Mouse (Mus musculus) ES-E14 (cell line): ENCODE results near the gene Slc35e3. TPM values are rescaled to one million over a fixed set of nuclear protein-coding genes. Genes with fewer than 3 reads are reported as not detected.

Experiments used
- DNase-seq: peaks from one replicate; pipeline ENCODE4 v3.0.0-alpha.2; 2013; ENCODE audit warnings: low read depth, low spot score
- H3K27ac ChIP-seq: 2 replicates; pipeline ENCODE4 v1.5.1; 2012; ENCODE audit warnings: low read depth, mild to moderate bottlenecking, low read length, moderate library complexity, mixed read lengths; ENCODE audit not compliant: poor library complexity, insufficient read depth, severe bottlenecking
- H3K36me3 ChIP-seq: 2 replicates; pipeline ENCODE4 v1.6.1; 2012; ENCODE audit warnings: mild to moderate bottlenecking, low read length, moderate library complexity, mixed read lengths; ENCODE audit not compliant: control insufficient read depth, poor library complexity, insufficient read depth, severe bottlenecking
- H3K4me1 ChIP-seq, 2 experiments: fragments of 150-350 bp in 1 of 2; sonication (generic) in 1 of 2; 2 replicates each; pipeline ENCODE4 v1.6.1; 2012; ENCODE audit warnings: low read length in 2 of 2, mild to moderate bottlenecking in 1 of 2, mixed read lengths in 1 of 2; ENCODE audit not compliant: control insufficient read depth in 2 of 2, insufficient read depth in 2 of 2, poor library complexity in 1 of 2
- H3K4me3 ChIP-seq, 2 experiments: fragments of 150-350 bp in 1 of 2; sonication (generic) in 1 of 2; 2 replicates each; pipeline ENCODE4 v1.5.1; 2012; ENCODE audit warnings: low read length in 2 of 2, low read depth in 1 of 2, mild to moderate bottlenecking in 1 of 2, mixed read lengths in 1 of 2; ENCODE audit not compliant: insufficient read depth in 1 of 2, poor library complexity in 1 of 2, severe bottlenecking in 1 of 2
- H3K9ac ChIP-seq: 2 replicates; pipeline ENCODE4 v1.6.1; 2012; ENCODE audit warnings: low read depth, mild to moderate bottlenecking, low read length, mixed read lengths; ENCODE audit not compliant: poor library complexity, insufficient read depth, severe bottlenecking
- H3K9me3 ChIP-seq: fragments of 150-350 bp; sonication (generic); 2 replicates; pipeline ENCODE4 v1.6.1; 2012; ENCODE audit warnings: low read depth, mild to moderate bottlenecking, low read length; ENCODE audit not compliant: control insufficient read depth, insufficient read depth
- CHD2 ChIP-seq: IDR thresholded peaks from 2 replicates; pipeline ENCODE4 v1.6.1; 2014; ENCODE audit warnings: mild to moderate bottlenecking, low read depth, low read length, inconsistent platforms
- HCFC1 ChIP-seq: IDR thresholded peaks from 2 replicates; pipeline ENCODE4 v1.6.1; 2012; ENCODE audit warnings: low read length, inconsistent platforms, borderline replicate concordance; ENCODE audit not compliant: insufficient read depth
- MAFK ChIP-seq: IDR thresholded peaks from 2 replicates; pipeline ENCODE4 v1.6.1; 2014; ENCODE audit warnings: mild to moderate bottlenecking, low read depth, low read length, inconsistent platforms; ENCODE audit not compliant: insufficient read depth
- ZC3H11A ChIP-seq: IDR thresholded peaks from 2 replicates; pipeline ENCODE4 v1.6.1; 2012; ENCODE audit warnings: low read depth, mild to moderate bottlenecking, inconsistent platforms, low read length, borderline replicate concordance
- ZNF384 ChIP-seq: IDR thresholded peaks from 2 replicates; pipeline ENCODE4 v1.6.1; 2012; ENCODE audit warnings: low read depth, low read length, inconsistent platforms
- in situ Hi-C, 2 experiments: fragments of 600-800 bp; cut with MboI; formaldehyde crosslinking; loops; one replicate each; pipeline ENCODE4 v1.15.1; 2025; ENCODE audit warnings: low sequenced_read_pairs in 2 of 2, inconsistent platforms in 1 of 2; ENCODE audit not compliant: unreplicated experiment in 2 of 2
- total RNA-seq: library from RNA; depleted of rRNA; stranded (reverse); fragments of 300-350 nt; gene quantifications from 2 replicates; pipeline ENCODE4 v1.2.3, GENCODE M21; 2012

The Slc35e3 gene
- total RNA-seq, 1 experiment = 16.3 TPM

DNA sequence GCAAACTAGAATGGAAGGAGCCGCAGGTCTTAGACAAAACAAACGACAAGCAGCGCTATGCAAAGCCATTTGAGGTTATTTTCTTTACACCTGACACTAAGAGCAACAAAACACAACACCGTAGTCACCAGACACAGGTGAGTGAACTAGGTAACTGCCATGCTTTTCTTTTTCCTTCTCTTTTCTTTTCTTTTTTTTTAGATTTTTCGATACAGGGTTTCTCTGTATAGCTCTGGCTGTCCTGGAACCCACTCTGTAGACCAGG lies 20.7 kb upstream of the Slc35e3 start:
- Histone ChIP-seq H3K4me1 (no peaks in the 10 kb centered on the region), H3K9ac (no peak overlapping the region), H3K4me3 (no peak overlapping the region), H3K36me3 (peaks cover 56% of the 10 kb centered on the region), H3K27ac (no peak overlapping the region), H3K9me3 (no peaks in the 10 kb centered on the region)
- no peak for TF ChIP-seq HCFC1
- in situ Hi-C loops = no loop called here
- no peak for DNase-seq

- TF ChIP-seq MAFK (no peak), ZC3H11A (no peak), HCFC1 (no peak), CHD2 (no peak), ZNF384 (no peak)
- no peak for DNase-seq
- Histone ChIP-seq H3K9ac (no peak overlapping the region), H3K4me1 (no peaks in the 10 kb centered on the region), H3K27ac (no peak overlapping the region), H3K9me3 (no peaks in the 10 kb centered on the region), H3K4me3 (no peak overlapping the region), H3K36me3 (peaks cover 56% of the 10 kb centered on the region)
- in situ Hi-C loops = no loop called here
Observed at GRCm38 (mm10) chr10:117766111-117766895, 20.1 kb upstream of the Slc35e3 start.

DNA sequence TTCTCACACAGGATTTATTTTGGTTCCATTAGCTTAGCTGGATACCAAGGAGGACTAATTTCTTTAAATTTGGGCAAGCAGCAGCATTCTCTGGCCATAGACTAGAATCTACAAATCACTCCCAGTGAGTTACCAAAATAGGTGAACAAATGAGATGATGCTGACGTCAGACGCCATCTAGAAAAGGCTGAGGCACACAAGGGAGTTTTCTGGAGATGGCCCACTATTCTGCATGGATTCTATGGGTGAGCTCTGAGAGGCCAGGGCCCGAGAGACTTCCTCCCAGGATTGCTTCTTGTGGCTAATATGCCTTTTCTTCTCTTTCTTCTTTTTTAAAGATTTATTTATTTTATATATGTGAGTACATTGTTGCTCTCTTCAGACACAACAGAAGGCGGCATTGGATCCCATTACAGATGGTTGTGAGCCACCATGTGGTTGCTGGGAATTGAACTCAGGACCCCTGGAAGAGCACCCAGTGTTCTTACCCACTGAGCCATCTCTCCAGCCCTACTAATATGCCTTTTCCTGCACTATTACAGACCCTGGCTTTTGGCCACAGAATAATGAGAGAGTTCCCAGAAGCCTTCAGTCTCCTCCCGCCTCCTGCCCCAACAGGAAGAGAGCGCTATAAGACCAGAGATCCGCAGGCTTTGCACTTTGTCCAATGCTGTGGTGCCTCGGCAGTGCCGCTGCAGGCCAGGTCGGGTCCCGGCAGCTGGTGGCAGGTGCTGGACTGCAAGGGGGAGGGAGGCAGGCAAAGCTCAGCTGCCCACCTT lies 19.1 kb upstream of the Slc35e3 start:
- no peak for DNase-seq
- no peak for TF ChIP-seq MAFK
- no peak for TF ChIP-seq ZC3H11A
- TF ChIP-seq CHD2 = no peak
- no peak for TF ChIP-seq ZNF384
- TF ChIP-seq HCFC1 = no peak
- no peaks in the 10 kb centered on the region for H3K4me1 ChIP-seq
- no peak overlapping the region for H3K27ac ChIP-seq
- peaks cover 60% of the 10 kb centered on the region for H3K36me3 ChIP-seq
- no peaks in the 10 kb centered on the region for H3K9me3 ChIP-seq
- no peak overlapping the region for H3K4me3 ChIP-seq
- in situ Hi-C loops = no loop called here
- no peak overlapping the region for H3K9ac ChIP-seq

DNA sequence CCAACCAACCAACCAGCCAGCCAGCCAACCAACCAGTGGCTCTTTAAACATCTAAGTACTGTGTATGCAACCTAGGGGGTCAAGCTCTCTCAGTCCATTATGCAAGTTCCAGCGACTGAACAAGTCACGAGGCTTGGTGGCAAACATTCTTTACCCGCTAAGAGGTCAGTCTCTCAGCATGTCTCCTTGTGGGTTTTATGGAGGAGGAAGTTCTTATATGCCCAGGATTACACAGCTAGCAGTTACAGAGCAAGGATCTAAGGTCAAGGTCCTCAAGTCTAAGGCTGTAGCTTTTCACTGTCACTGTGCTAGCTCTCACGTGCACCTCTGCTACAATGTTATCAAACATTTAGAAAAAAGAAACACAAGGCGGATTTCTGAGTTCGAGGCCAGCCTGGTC lies 18.4 kb upstream of the Slc35e3 start:
- DNase-seq = no peak
- H3K4me1 ChIP-seq = no peaks in the 10 kb centered on the region
- no peak overlapping the region for H3K27ac ChIP-seq
- no peak overlapping the region for H3K9ac ChIP-seq
- H3K36me3 ChIP-seq = peaks cover 59% of the 10 kb centered on the region
- no peaks in the 10 kb centered on the region for H3K9me3 ChIP-seq
- H3K4me3 ChIP-seq = no peak overlapping the region
- TF ChIP-seq HCFC1 = no peak
- TF ChIP-seq MAFK = no peak
- TF ChIP-seq CHD2 = no peak
- in situ Hi-C loops = no loop called here
